Comparison of ENCODE assay signal across 12 mouse cellular contexts in the genomic region with DNA sequence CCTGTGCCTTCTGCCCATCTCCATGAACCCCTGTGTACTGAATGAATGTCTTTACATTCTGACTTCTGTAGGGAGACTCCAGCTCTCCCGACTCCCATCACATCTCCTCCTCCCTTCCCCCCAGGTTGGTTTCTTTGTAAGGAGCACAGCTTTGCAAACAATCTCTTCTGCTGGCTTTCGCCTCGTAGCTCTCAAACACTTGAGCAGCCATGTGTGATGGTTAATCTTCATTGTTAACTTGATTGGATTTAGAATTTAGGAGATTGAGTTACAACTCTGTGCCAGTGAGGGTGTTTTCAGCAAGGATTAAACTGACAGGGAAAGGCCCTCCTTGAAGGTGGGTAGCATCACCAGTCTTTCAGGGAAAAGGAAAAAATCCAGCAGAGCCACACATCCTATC.
"Had no signal": no experiment of that assay in that cellular context is flagged by ENCODE, and none has a peak within 500 bp of the region (broad histone marks: within the 10 kb centered on the region; RNA-seq: fewer than 3 reads in every experiment).

No protein-coding gene starts in this region.

- H3K4me2 ChIP-seq: limb, embryonic 15.5 days; liver, embryonic 12.5 days; lung, embryonic 14.5 days; midbrain, embryonic 11.5 days; stomach, embryonic 15.5 days had no signal

- ATAC-seq: liver, embryonic 12.5 days had no signal

- H3K9me3 ChIP-seq: limb, embryonic 15.5 days; liver, embryonic 12.5 days; stomach, embryonic 15.5 days had no signal

- H3K9ac ChIP-seq: limb, embryonic 15.5 days; liver, embryonic 12.5 days; lung, embryonic 14.5 days; stomach, embryonic 15.5 days had no signal

- H3K27ac ChIP-seq: limb, embryonic 15.5 days; liver, embryonic 12.5 days; macrophage; stomach, embryonic 15.5 days had no signal

- H3K4me1 ChIP-seq: liver, embryonic 12.5 days; megakaryocyte, embryonic 14.5 days; stomach, embryonic 15.5 days had no signal

- H3K36me3 ChIP-seq: limb, embryonic 15.5 days; liver, embryonic 12.5 days; stomach, embryonic 15.5 days had no signal

- H3K27me3 ChIP-seq: limb, embryonic 15.5 days; stomach, embryonic 15.5 days had no signal

- DNase-seq: layer of hippocampus, adult 9-11 months; layer of hippocampus, postnatal 36 days; lung, embryonic 14.5 days; lung, postnatal 14 days; right cerebral cortex, postnatal 14 days; thymus, postnatal 36 days had no signal

- H3K4me3 ChIP-seq: limb, embryonic 15.5 days; liver, embryonic 12.5 days; megakaryocyte, embryonic 14.5 days; stomach, embryonic 15.5 days had no signal
